9 mouse cellular contexts compared by ENCODE assay signal in genomic region chr11:112621385-112622120, GRCm38 (mm10).
DNase-seq lines count a peak whose midpoint lies in the region; ATAC-seq and TF ChIP-seq lines count a peak whose summit lies in the region.
"Had no signal": no experiment of that assay in that cellular context is flagged by ENCODE, and none has a peak within 500 bp of the region (broad histone marks: within the 10 kb centered on the region; RNA-seq: fewer than 3 reads in every experiment).

No protein-coding gene starts in this region.

- H3K4me2 ChIP-seq in hindbrain, embryonic 11.5 days (replicated peaks; ENCODE audit: low read depth, low read length) = no peak overlapping the region
- peak overlapping the region; percentile 39; the same call in 1 of the 2 replicates for H3K4me2 ChIP-seq in neural tube, embryonic 13.5 days
- no peak overlapping the region for H3K4me2 ChIP-seq in liver, embryonic 11.5 days
- H3K4me2 ChIP-seq: liver, embryonic 15.5 days had no signal

- H3K27me3 ChIP-seq in hindbrain, embryonic 11.5 days (ENCODE audit: control insufficient read depth, insufficient read depth, low read length) = no peaks in the 10 kb centered on the region
- no peaks in the 10 kb centered on the region for H3K27me3 ChIP-seq in neural tube, embryonic 13.5 days
- no peaks in the 10 kb centered on the region; the same call in 1 of the 2 replicates for H3K27me3 ChIP-seq in liver, embryonic 11.5 days (replicated peaks; ENCODE audit: control insufficient read depth, insufficient read depth, low read length)
- H3K27me3 ChIP-seq: liver, embryonic 15.5 days had no signal

- no peaks in the 10 kb centered on the region for H3K36me3 ChIP-seq in hindbrain, embryonic 11.5 days (ENCODE audit: control insufficient read depth, insufficient read depth, low read length)
- no peaks in the 10 kb centered on the region for H3K36me3 ChIP-seq in neural tube, embryonic 13.5 days
- H3K36me3 ChIP-seq in liver, embryonic 11.5 days (ENCODE audit: control insufficient read depth, insufficient read depth, low read length) = no peaks in the 10 kb centered on the region
- H3K36me3 ChIP-seq: liver, embryonic 15.5 days had no signal

- TF ChIP-seq POLR2A in embryonic fibroblast, embryonic 13.5 days (IDR thresholded peaks at IDR 0.05; ENCODE audit: low read depth, low read length) = no peak

- intact Hi-C loops in left cerebral cortex, adult 2 months (cut with DNase I) = no loop called here

- no peak overlapping the region for H3K9ac ChIP-seq in hindbrain, embryonic 11.5 days (ENCODE audit: low read depth, low read length)
- H3K9ac ChIP-seq in neural tube, embryonic 13.5 days = peak overlapping the region; percentile 27; the same call in 1 of the 2 replicates
- no peak overlapping the region for H3K9ac ChIP-seq in liver, embryonic 11.5 days (ENCODE audit: low read depth, low read length)
- H3K9ac ChIP-seq: liver, embryonic 15.5 days had no signal

- no peak for ATAC-seq in hindbrain, embryonic 11.5 days (ENCODE audit: low FRiP score)
- ATAC-seq in neural tube, embryonic 13.5 days (ENCODE audit: low read depth) = no peak
- ATAC-seq in liver, embryonic 11.5 days (replicated peaks; ENCODE audit: low FRiP score) = no peak

- 63% methylated on average over 9 of the region's 9 CpGs for WGBS in hindbrain, embryonic 11.5 days
- 62% methylated on average over 9 of the region's 9 CpGs for WGBS in neural tube, embryonic 13.5 days
- WGBS in liver, embryonic 11.5 days = 49% methylated on average over 9 of the region's 9 CpGs

- H3K4me3 ChIP-seq in left cerebral cortex, adult 2 months = peak overlapping the region; percentile 32
- H3K4me3 ChIP-seq in embryonic fibroblast, embryonic 13.5 days (ENCODE audit: insufficient read depth, low read length) = no peak overlapping the region
- no peak overlapping the region for H3K4me3 ChIP-seq in hindbrain, embryonic 11.5 days (ENCODE audit: low read depth, low read length)
- H3K4me3 ChIP-seq in neural tube, embryonic 13.5 days = no peak overlapping the region
- no peak overlapping the region for H3K4me3 ChIP-seq in liver, embryonic 11.5 days (ENCODE audit: low read depth, low read length)
- H3K4me3 ChIP-seq: liver, embryonic 15.5 days had no signal

- no peaks in the 10 kb centered on the region for H3K9me3 ChIP-seq in hindbrain, embryonic 11.5 days (ENCODE audit: control insufficient read depth, low read length)
- H3K9me3 ChIP-seq in neural tube, embryonic 13.5 days = no peaks in the 10 kb centered on the region
- H3K9me3 ChIP-seq in liver, embryonic 11.5 days (ENCODE audit: control insufficient read depth, low read length) = no peaks in the 10 kb centered on the region
- H3K9me3 ChIP-seq: liver, embryonic 15.5 days had no signal

- no peak for TF ChIP-seq CTCF in left cerebral cortex, adult 2 months (IDR thresholded peaks at IDR 0.05)
- TF ChIP-seq CTCF in embryonic fibroblast, embryonic 13.5 days (IDR thresholded peaks at IDR 0.05; ENCODE audit: borderline replicate concordance, insufficient read depth, low read length) = no peak

- peak in 1 of 2 experiments; percentile 19 for DNase-seq in left cerebral cortex, adult 2 months (ENCODE audit: extremely low spot score in 1 of 2, low spot score in 2 of 2)
- DNase-seq in left cerebral cortex, adult 11 months (ENCODE audit: low spot score) = no peak
- peak; percentile 26 for DNase-seq in hindbrain, embryonic 11.5 days (ENCODE audit: low spot score)
- DNase-seq in layer of hippocampus, postnatal 10 days (ENCODE audit: low spot score in 2 of 2) = no peak
- DNase-seq in thymus, adult 18-20 months = no peak
- DNase-seq in liver, embryonic 11.5 days (ENCODE audit: low spot score) = no peak

- no peaks in the 10 kb centered on the region for H3K4me1 ChIP-seq in embryonic fibroblast, embryonic 13.5 days (ENCODE audit: control insufficient read depth, insufficient read depth, low read length)
- peaks cover 5% of the 10 kb centered on the region for H3K4me1 ChIP-seq in hindbrain, embryonic 11.5 days (replicated peaks; ENCODE audit: control insufficient read depth, insufficient read depth, low read length)
- peaks cover 8% of the 10 kb centered on the region for H3K4me1 ChIP-seq in neural tube, embryonic 13.5 days (replicated peaks)
- no peaks in the 10 kb centered on the region for H3K4me1 ChIP-seq in liver, embryonic 11.5 days (replicated peaks; ENCODE audit: control insufficient read depth, insufficient read depth, low read length)
- H3K4me1 ChIP-seq: liver, embryonic 15.5 days had no signal

- no peak overlapping the region; the same call in 1 of the 2 replicates for H3K27ac ChIP-seq in left cerebral cortex, adult 2 months
- peak overlapping the region; percentile 78 for H3K27ac ChIP-seq in embryonic fibroblast, embryonic 13.5 days (ENCODE audit: insufficient read depth, low read length)
- no peak overlapping the region for H3K27ac ChIP-seq in hindbrain, embryonic 11.5 days (ENCODE audit: low read depth, low read length)
- no peak overlapping the region for H3K27ac ChIP-seq in neural tube, embryonic 13.5 days (replicated peaks)
- H3K27ac ChIP-seq in liver, embryonic 11.5 days (ENCODE audit: low read depth, low read length) = no peak overlapping the region
- H3K27ac ChIP-seq: liver, embryonic 15.5 days had no signal
